Mouse (Mus musculus) forebrain, embryonic 14.5 days (tissue): ENCODE results near the gene Vdac2. TPM values are rescaled to one million over a fixed set of nuclear protein-coding genes. Genes with fewer than 3 reads are reported as not detected.

Source experiments
- ATAC-seq: fragments of 200-750 bp; cut with Nextera tagmentation; 2 replicates; pipeline ENCODE4 v1.8.0; 2017; ENCODE audit warnings: mild to moderate bottlenecking, moderate library complexity
- DNase-seq: peaks from one replicate; pipeline ENCODE4 v3.0.0-alpha.2; 2015; ENCODE audit warnings: low spot score
- H3K27ac ChIP-seq: fragments of 300-500 bp; sonication (generic); 2 replicates; pipeline ENCODE4 v1.5.1; 2014; ENCODE audit warnings: low read depth, mild to moderate bottlenecking, control low read depth, low read length, moderate library complexity
- H3K27me3 ChIP-seq: fragments of 300-500 bp; sonication (generic); replicated peaks from 2 replicates; pipeline ENCODE4 v1.6.1; 2014; ENCODE audit warnings: low read length, control low read depth, mixed read lengths; ENCODE audit not compliant: control insufficient read depth, insufficient read depth
- H3K36me3 ChIP-seq: fragments of 300-500 bp; sonication (generic); 2 replicates; pipeline ENCODE4 v1.6.1; 2014; ENCODE audit warnings: low read length, control low read depth; ENCODE audit not compliant: control insufficient read depth, insufficient read depth
- H3K4me1 ChIP-seq: fragments of 300-500 bp; sonication (generic); 2 replicates; pipeline ENCODE4 v1.6.1; 2014; ENCODE audit warnings: antibody characterized with exemption, low read length, control low read depth; ENCODE audit not compliant: control insufficient read depth, insufficient read depth
- H3K4me2 ChIP-seq: fragments of 300-500 bp; sonication (generic); 2 replicates; pipeline ENCODE4 v1.6.1; 2014; ENCODE audit warnings: mild to moderate bottlenecking, control low read depth, low read length
- H3K4me3 ChIP-seq: fragments of 300-500 bp; sonication (generic); 2 replicates; pipeline ENCODE4 v1.5.1; 2014; ENCODE audit warnings: low read depth, low read length, control low read depth
- H3K9ac ChIP-seq: fragments of 300-500 bp; sonication (generic); 2 replicates; pipeline ENCODE4 v1.6.1; 2014; ENCODE audit warnings: mild to moderate bottlenecking, low read length, control low read depth, moderate library complexity
- H3K9me3 ChIP-seq: fragments of 300-500 bp; sonication (generic); replicated peaks from 2 replicates; pipeline ENCODE4 v1.6.1; 2016; ENCODE audit warnings: low read length, control low read depth, mixed read lengths; ENCODE audit not compliant: control insufficient read depth
- WGBS: fragments of 180-500 bp; shearing (Covaris S2); extraction: QIAGEN DNeasy Blood & Tissue Kit; methylation state at CpG from one replicate; pipeline ENCODE4 v1.1.7; 2014; 5-methylcytosine and 5-hydroxymethylcytosine counted together
- polyA plus RNA-seq: library from polyadenylated mRNA; unstranded; fragments of >200 nt; fragmentation: Nextera tagmentation; extraction: Ambion mirVana; gene quantifications from 2 replicates; pipeline ENCODE4 v1.2.1, GENCODE M21; 2014

The Vdac2 gene
- polyA plus RNA-seq, 1 experiment from 2014 or later: 292 TPM

DNA sequence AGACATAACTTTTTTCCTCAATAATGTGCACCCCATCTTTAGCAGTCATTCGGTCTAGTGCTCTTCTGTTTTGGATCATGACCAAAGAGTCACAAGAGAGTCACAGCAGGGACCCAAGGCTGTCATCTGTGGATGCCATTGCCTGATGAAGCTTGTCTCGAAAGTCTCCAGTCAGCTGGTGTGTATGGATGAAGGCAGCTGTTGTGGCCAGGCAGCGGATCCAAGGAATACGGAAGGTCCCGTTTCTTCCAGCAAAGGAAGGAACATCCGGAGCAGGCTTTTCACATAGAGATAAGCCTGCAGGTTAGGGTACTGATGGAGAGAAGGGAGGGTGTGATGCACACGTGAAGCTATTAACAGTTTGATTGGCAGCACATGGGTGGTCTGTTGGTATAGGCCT lies 23.4 kb upstream of the Vdac2 start:
- no peak overlapping the region for H3K4me3 ChIP-seq
- no peaks in the 10 kb centered on the region for H3K9me3 ChIP-seq
- ATAC-seq: no peak
- H3K36me3 ChIP-seq: peaks cover 8% of the 10 kb centered on the region; the same call in 1 of the 2 replicates
- H3K9ac ChIP-seq: no peak overlapping the region
- H3K27me3 ChIP-seq: no peaks in the 10 kb centered on the region
- no peak overlapping the region for H3K4me2 ChIP-seq
- 81% methylated on average over 7 of the region's 7 CpGs for WGBS
- H3K4me1 ChIP-seq: no peaks in the 10 kb centered on the region
- no peak for DNase-seq
- H3K27ac ChIP-seq: no peak overlapping the region

- no peak for ATAC-seq
- WGBS: 87% methylated on average over 6 of the region's 6 CpGs
- Histone ChIP-seq H3K9me3 (no peaks in the 10 kb centered on the region), H3K9ac (no peak overlapping the region), H3K27me3 (no peaks in the 10 kb centered on the region), H3K4me3 (no peak overlapping the region), H3K4me1 (no peaks in the 10 kb centered on the region), H3K36me3 (peaks cover 8% of the 10 kb centered on the region; the same call in 1 of the 2 replicates), H3K4me2 (no peak overlapping the region), H3K27ac (no peak overlapping the region)
- DNase-seq: no peak
These were observed 22.4 kb upstream of the Vdac2 start for GRCm38 (mm10) chr14:21802543-21803206.

- no peaks in the 10 kb centered on the region for H3K4me1 ChIP-seq
- no peak overlapping the region for H3K9ac ChIP-seq
- DNase-seq: no peak
- no peak for ATAC-seq
- no peak overlapping the region for H3K4me3 ChIP-seq
- H3K36me3 ChIP-seq: no peaks in the 10 kb centered on the region
- H3K27me3 ChIP-seq: no peaks in the 10 kb centered on the region
- H3K4me2 ChIP-seq: no peak overlapping the region
- H3K9me3 ChIP-seq: no peaks in the 10 kb centered on the region
- no peak overlapping the region for H3K27ac ChIP-seq
- 93% methylated on average over 2 of the region's 2 CpGs for WGBS
These were observed 18.8 kb upstream of the Vdac2 start for GRCm38 (mm10) chr14:21806203-21806602.

DNA sequence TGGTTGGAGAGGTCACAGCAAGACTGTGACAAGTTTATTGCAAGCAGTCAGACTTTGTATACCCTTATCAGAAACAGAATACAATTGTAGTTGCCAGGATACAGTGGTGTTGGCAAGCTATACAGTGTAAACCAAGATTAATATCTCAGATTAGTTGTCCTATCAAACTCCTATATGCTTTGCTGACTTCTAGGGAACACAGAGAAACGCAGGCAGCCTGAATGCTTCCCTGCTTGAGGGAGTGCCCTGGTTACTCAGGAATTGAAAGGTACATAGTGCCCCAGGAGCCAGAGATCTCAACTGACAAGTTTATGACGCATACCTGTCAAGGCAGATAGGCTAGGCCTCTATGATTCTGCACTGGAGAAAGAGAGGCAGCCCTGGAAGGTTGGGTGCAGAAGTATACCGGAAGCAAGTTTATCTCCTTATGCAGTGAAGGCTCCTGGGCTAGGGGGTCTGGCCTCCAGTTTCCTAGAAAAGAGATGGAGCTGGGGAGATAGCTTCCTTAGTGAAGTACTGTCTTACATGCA lies 18.3 kb upstream of the Vdac2 start:
- no peaks in the 10 kb centered on the region for H3K4me1 ChIP-seq
- no peaks in the 10 kb centered on the region for H3K9me3 ChIP-seq
- H3K27ac ChIP-seq: no peak overlapping the region
- no peak overlapping the region for H3K4me2 ChIP-seq
- DNase-seq (no peak), ATAC-seq (no peak)
- no peaks in the 10 kb centered on the region for H3K27me3 ChIP-seq
- 95% methylated on average over 3 of the region's 3 CpGs for WGBS
- no peak overlapping the region for H3K9ac ChIP-seq
- no peaks in the 10 kb centered on the region for H3K36me3 ChIP-seq
- H3K4me3 ChIP-seq: no peak overlapping the region

DNA sequence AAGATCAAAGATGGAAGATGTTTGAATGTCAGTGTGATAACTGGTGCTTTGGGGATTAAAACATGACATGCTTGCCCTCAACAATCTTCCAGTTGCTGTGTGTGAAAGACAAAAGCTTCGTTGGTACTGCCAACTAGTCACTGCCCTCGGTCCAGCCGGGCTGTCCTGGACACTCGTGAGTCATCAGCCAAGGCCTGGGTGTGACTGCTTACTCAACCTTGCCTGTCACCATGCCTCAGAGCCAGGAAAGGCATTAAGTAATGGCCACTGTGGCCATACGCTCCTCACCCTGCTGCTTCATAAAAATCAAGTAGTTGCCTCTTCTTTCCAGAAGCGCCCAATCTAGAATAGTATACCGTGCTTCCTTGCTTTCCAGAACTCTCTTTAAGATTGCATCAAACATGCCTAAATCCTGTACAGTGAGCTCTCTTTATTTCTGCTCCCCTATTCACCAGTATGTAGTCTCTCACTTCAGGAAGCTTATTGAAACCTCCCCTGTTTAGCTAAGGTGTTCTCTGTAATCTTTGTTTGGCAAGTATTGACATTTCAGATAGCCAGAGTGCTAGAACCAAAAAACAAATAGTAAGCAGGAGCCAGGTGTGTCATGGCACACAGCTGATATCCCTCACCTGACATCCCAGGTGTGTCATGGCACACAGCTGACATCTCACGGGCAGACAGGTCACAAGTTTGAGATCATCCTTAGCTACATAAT lies 16.7 kb upstream of the Vdac2 start:
- Histone ChIP-seq H3K4me1 (no peaks in the 10 kb centered on the region), H3K36me3 (no peaks in the 10 kb centered on the region), H3K9me3 (no peaks in the 10 kb centered on the region), H3K4me2 (no peak overlapping the region), H3K4me3 (no peak overlapping the region), H3K27me3 (no peaks in the 10 kb centered on the region), H3K9ac (no peak overlapping the region), H3K27ac (no peak overlapping the region)
- 94% methylated on average over 8 of the region's 8 CpGs for WGBS
- no peak for DNase-seq
- no peak for ATAC-seq

DNA sequence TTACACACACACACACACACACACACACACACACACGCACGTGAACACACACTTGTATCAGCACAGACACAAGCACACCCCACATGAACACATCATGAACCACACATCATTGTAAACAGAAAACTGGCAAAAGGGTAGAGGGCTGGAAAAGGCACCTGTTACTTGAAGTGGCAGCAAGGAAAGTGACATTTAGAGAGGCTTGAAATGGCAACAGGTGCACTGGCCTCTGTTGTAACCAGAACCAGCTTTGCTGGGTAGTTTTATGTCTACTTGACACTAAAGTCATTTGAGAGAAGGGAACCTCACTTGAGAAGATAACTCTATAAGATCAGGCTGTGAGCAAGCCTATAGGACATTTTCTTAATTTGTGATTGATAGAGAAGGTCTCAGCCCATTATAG lies 15.6 kb upstream of the Vdac2 start:
- no peak overlapping the region for H3K27ac ChIP-seq
- H3K36me3 ChIP-seq: no peaks in the 10 kb centered on the region
- no peak overlapping the region for H3K9ac ChIP-seq
- no peak overlapping the region for H3K4me3 ChIP-seq
- no peaks in the 10 kb centered on the region for H3K9me3 ChIP-seq
- H3K4me2 ChIP-seq: no peak overlapping the region
- no peaks in the 10 kb centered on the region for H3K27me3 ChIP-seq
- WGBS: 91% methylated on average over 2 of the region's 2 CpGs
- no peak for DNase-seq
- ATAC-seq: no peak
- no peaks in the 10 kb centered on the region for H3K4me1 ChIP-seq

DNA sequence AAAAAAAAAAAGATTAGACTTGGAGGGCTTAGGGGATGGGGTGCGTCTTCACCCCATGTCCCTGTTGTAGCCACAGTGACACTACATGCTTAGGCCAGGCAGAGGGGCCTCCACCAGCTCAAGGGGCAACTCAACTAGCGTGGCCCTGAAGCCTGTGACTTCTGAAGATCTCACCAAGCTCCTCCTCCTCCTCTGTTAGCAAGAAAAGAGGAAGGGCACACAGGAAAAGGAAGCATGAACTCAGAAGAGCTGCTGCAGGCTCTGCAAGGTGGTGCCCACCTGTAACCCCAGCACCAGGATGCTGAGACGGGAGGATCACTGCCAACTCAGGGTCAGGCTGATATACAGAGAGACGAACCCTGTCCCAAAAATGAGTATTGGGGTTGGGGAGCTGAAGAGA lies 13.7 kb upstream of the Vdac2 start:
- Histone ChIP-seq H3K4me1 (no peaks in the 10 kb centered on the region), H3K9me3 (no peaks in the 10 kb centered on the region), H3K4me3 (no peak overlapping the region), H3K27me3 (no peaks in the 10 kb centered on the region), H3K4me2 (no peak overlapping the region), H3K9ac (no peak overlapping the region), H3K36me3 (no peaks in the 10 kb centered on the region), H3K27ac (no peak overlapping the region)
- ATAC-seq: no peak
- WGBS: 82% methylated on average over 4 of the region's 4 CpGs
- no peak for DNase-seq

- 89% methylated on average over 10 of the region's 10 CpGs for WGBS
- no peaks in the 10 kb centered on the region for H3K4me1 ChIP-seq
- no peak overlapping the region for H3K4me3 ChIP-seq
- H3K27me3 ChIP-seq: no peaks in the 10 kb centered on the region
- no peak for ATAC-seq
- no peaks in the 10 kb centered on the region for H3K9me3 ChIP-seq
- DNase-seq: no peak
- H3K27ac ChIP-seq: no peak overlapping the region
- no peaks in the 10 kb centered on the region for H3K36me3 ChIP-seq
- no peak overlapping the region for H3K4me2 ChIP-seq
- no peak overlapping the region for H3K9ac ChIP-seq
These were observed 13.2 kb upstream of the Vdac2 start for GRCm38 (mm10) chr14:21811744-21812393.
